ENCODE assay signal across 32 mouse cellular contexts in the genomic region with DNA sequence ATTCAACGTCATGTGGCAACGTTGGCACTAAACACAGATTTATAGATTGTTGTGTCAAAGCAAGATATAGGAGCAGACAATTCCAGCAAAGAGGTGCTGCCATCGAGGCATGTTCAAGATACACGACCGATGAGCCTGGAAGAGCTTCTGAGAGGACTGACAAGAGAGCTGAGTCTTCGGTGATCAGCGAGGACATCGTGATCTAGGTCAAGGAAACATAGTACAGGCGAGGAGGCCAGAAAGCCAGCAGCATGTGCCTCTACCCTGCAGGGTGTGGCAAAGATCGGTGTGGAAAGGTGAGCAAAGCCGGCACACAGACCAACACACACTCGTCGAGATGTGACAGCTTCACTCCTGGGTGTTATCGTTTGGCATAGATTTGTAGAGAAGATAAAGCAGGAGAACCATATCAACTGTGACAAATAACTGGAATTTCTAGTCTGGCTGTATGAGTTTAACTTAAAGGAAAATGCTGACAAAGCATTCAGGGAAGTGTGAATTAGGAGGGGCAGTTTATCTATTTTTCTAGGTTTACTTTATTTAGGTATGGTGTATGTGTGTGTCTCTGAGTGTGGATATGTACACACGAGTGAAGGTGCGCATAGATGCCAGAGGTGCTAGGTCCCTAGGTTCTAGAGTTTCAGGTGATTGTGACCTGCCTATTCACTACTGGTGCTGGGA. TPM values are rescaled to one million over a fixed set of nuclear protein-coding genes. Genes with fewer than 3 reads are reported as not detected.
DNase-seq lines count a peak whose midpoint lies in the region; ATAC-seq and TF ChIP-seq lines count a peak whose summit lies in the region.
"Had no signal": no experiment of that assay in that cellular context is flagged by ENCODE, and none has a peak within 500 bp of the region (broad histone marks: within the 10 kb centered on the region; RNA-seq: fewer than 3 reads in every experiment).

No protein-coding gene starts in this region.

- H3K9me3 ChIP-seq in liver, embryonic 12.5 days (replicated peaks), result no peaks in the 10 kb centered on the region
- H3K9me3 ChIP-seq in G1E (replicated peaks), result peaks cover 4% of the 10 kb centered on the region
- no peaks in the 10 kb centered on the region for H3K9me3 ChIP-seq in stomach, postnatal 0 days (ENCODE audit: control insufficient read depth, low read length)
- no peaks in the 10 kb centered on the region for H3K9me3 ChIP-seq in hindbrain, embryonic 11.5 days (ENCODE audit: control insufficient read depth, low read length)
- H3K9me3 ChIP-seq: heart, embryonic 13.5 days; hindbrain, embryonic 15.5 days; limb, embryonic 10.5 days; limb, embryonic 15.5 days; lung, embryonic 15.5 days; midbrain, embryonic 15.5 days; neural tube, embryonic 15.5 days; stomach, embryonic 15.5 days had no signal

- no peak for TF ChIP-seq POLR2A in liver, adult 2 months (IDR thresholded peaks at IDR 0.05; ENCODE audit: extremely low read depth, insufficient read depth, low read length)

- no peak for TF ChIP-seq EP300 in stomach, postnatal 0 days (optimal IDR thresholded peaks at IDR 0.05)

- H3K4me1 ChIP-seq in liver, adult 2 months (ENCODE audit: control insufficient read depth, insufficient read depth, low read length), result peaks cover 20% of the 10 kb centered on the region
- H3K4me1 ChIP-seq in liver, embryonic 12.5 days, result peaks cover 37% of the 10 kb centered on the region
- H3K4me1 ChIP-seq in G1E (ENCODE audit: insufficient read depth, low read depth, low read length), result peaks cover 42% of the 10 kb centered on the region
- no peaks in the 10 kb centered on the region for H3K4me1 ChIP-seq in stomach, postnatal 0 days (replicated peaks; ENCODE audit: control insufficient read depth, insufficient read depth)
- peaks cover 2% of the 10 kb centered on the region; the same call in 1 of the 2 replicates for H3K4me1 ChIP-seq in hindbrain, embryonic 11.5 days (replicated peaks; ENCODE audit: control insufficient read depth, insufficient read depth, low read length)
- H3K4me1 ChIP-seq: stomach, embryonic 15.5 days had no signal

- WGBS in liver, adult 2 months, result 75% methylated on average over 16 of the region's 16 CpGs
- 66% methylated on average over 16 of the region's 16 CpGs for whole genome bisulfite sequencing in liver, embryonic 12.5 days (ENCODE audit: insufficient replicate concordance)
- 61% methylated on average over 16 of the region's 16 CpGs for whole genome bisulfite sequencing in stomach, postnatal 0 days
- 91% methylated on average over 16 of the region's 16 CpGs for WGBS in hindbrain, embryonic 11.5 days

- no peak overlapping the region for H3K9ac ChIP-seq in liver, adult 2 months (ENCODE audit: low read depth, low read length)
- H3K9ac ChIP-seq in liver, embryonic 12.5 days, result no peak overlapping the region
- H3K9ac ChIP-seq in stomach, postnatal 0 days (ENCODE audit: low read length), result no peak overlapping the region
- no peak overlapping the region for H3K9ac ChIP-seq in hindbrain, embryonic 11.5 days (ENCODE audit: low read depth, low read length)
- H3K9ac ChIP-seq: heart, embryonic 13.5 days; hindbrain, embryonic 15.5 days; limb, embryonic 15.5 days; lung, embryonic 15.5 days; midbrain, embryonic 15.5 days; neural tube, embryonic 15.5 days; stomach, embryonic 15.5 days had no signal

- no peak for ATAC-seq in liver, embryonic 12.5 days
- ATAC-seq in G1E (ENCODE audit: extremely low read depth, insufficient number of reproducible peaks, low FRiP score, poor library complexity, severe bottlenecking), result no peak
- ATAC-seq in stomach, postnatal 0 days (ENCODE audit: low FRiP score, low TSS enrichment), result 0 out of 2 replicates have a peak, but pooled peaks have one; percentile 29
- no peak for ATAC-seq in hindbrain, embryonic 11.5 days (ENCODE audit: low FRiP score)
- ATAC-seq: forebrain, embryonic 14.5 days; inflammation-experienced regulatory T-cells, adult 6 months; midbrain, embryonic 15.5 days had no signal

- no peaks in the 10 kb centered on the region for H3K27me3 ChIP-seq in liver, adult 2 months (ENCODE audit: control insufficient read depth, insufficient read depth, low read length)
- peaks cover 10% of the 10 kb centered on the region; the same call in 1 of the 2 replicates for H3K27me3 ChIP-seq in liver, embryonic 12.5 days (replicated peaks)
- peaks cover 20% of the 10 kb centered on the region for H3K27me3 ChIP-seq in G1E (ENCODE audit: insufficient read depth, low read length)
- no peaks in the 10 kb centered on the region for H3K27me3 ChIP-seq in stomach, postnatal 0 days (ENCODE audit: control insufficient read depth, insufficient read depth, low read length)
- H3K27me3 ChIP-seq in hindbrain, embryonic 11.5 days (ENCODE audit: control insufficient read depth, insufficient read depth, low read length), result no peaks in the 10 kb centered on the region
- H3K27me3 ChIP-seq: heart, embryonic 13.5 days; hindbrain, embryonic 15.5 days; limb, embryonic 15.5 days; lung, embryonic 15.5 days; midbrain, embryonic 15.5 days; neural tube, embryonic 15.5 days; stomach, embryonic 15.5 days had no signal

- H3K4me3 ChIP-seq in liver, adult 2 months (ENCODE audit: insufficient read depth, low read depth, low read length), result no peak overlapping the region
- no peak overlapping the region for H3K4me3 ChIP-seq in liver, embryonic 12.5 days
- peak overlapping the region; percentile 43; the same call in 1 of the 2 replicates for H3K4me3 ChIP-seq in G1E (ENCODE audit: low read depth, low read length)
- H3K4me3 ChIP-seq in stomach, postnatal 0 days (ENCODE audit: low read depth, low read length), result no peak overlapping the region
- no peak overlapping the region for H3K4me3 ChIP-seq in hindbrain, embryonic 11.5 days (ENCODE audit: low read depth, low read length)
- H3K4me3 ChIP-seq: heart, adult 2 months; heart, embryonic 13.5 days; hindbrain, embryonic 15.5 days; layer of hippocampus, adult 2 months; limb, embryonic 10.5 days; limb, embryonic 15.5 days; lung, embryonic 15.5 days; midbrain, embryonic 15.5 days; neural tube, embryonic 15.5 days; stomach, embryonic 15.5 days had no signal

- no peak for TF ChIP-seq CTCF in liver, adult 2 months (IDR thresholded peaks at IDR 0.05; ENCODE audit: low read depth, low read length)
- no peak for TF ChIP-seq CTCF in G1E (IDR thresholded peaks at IDR 0.05; ENCODE audit: low read depth, low read length)
- TF ChIP-seq CTCF in stomach, postnatal 0 days (IDR thresholded peaks at IDR 0.05; ENCODE audit: low read depth), result no peak

- no peaks in the 10 kb centered on the region for H3K36me3 ChIP-seq in liver, adult 2 months (ENCODE audit: control insufficient read depth, insufficient read depth, low read length)
- no peaks in the 10 kb centered on the region for H3K36me3 ChIP-seq in liver, embryonic 12.5 days
- no peaks in the 10 kb centered on the region for H3K36me3 ChIP-seq in G1E (replicated peaks)
- H3K36me3 ChIP-seq in stomach, postnatal 0 days (ENCODE audit: control insufficient read depth, insufficient read depth, low read length), result no peaks in the 10 kb centered on the region
- no peaks in the 10 kb centered on the region for H3K36me3 ChIP-seq in hindbrain, embryonic 11.5 days (ENCODE audit: control insufficient read depth, insufficient read depth, low read length)
- H3K36me3 ChIP-seq: heart, embryonic 13.5 days; hindbrain, embryonic 15.5 days; limb, embryonic 10.5 days; limb, embryonic 15.5 days; lung, embryonic 15.5 days; stomach, embryonic 15.5 days had no signal

- no peak overlapping the region for H3K27ac ChIP-seq in liver, adult 2 months (replicated peaks; ENCODE audit: insufficient read depth, low read depth, low read length)
- no peak overlapping the region for H3K27ac ChIP-seq in liver, embryonic 12.5 days
- H3K27ac ChIP-seq in stomach, postnatal 0 days (replicated peaks), result no peak overlapping the region
- no peak overlapping the region for H3K27ac ChIP-seq in hindbrain, embryonic 11.5 days (ENCODE audit: low read depth, low read length)
- H3K27ac ChIP-seq: heart, adult 2 months; heart, embryonic 13.5 days; hindbrain, embryonic 15.5 days; layer of hippocampus, adult 2 months; limb, embryonic 10.5 days; limb, embryonic 15.5 days; lung, embryonic 15.5 days; midbrain, embryonic 15.5 days; neural tube, embryonic 15.5 days; stomach, embryonic 15.5 days had no signal

- no peak overlapping the region for H3K4me2 ChIP-seq in liver, embryonic 12.5 days
- no peak overlapping the region for H3K4me2 ChIP-seq in stomach, postnatal 0 days (replicated peaks; ENCODE audit: low read depth)
- H3K4me2 ChIP-seq in hindbrain, embryonic 11.5 days (replicated peaks; ENCODE audit: low read depth, low read length), result no peak overlapping the region
- H3K4me2 ChIP-seq: heart, embryonic 13.5 days; hindbrain, embryonic 15.5 days; limb, embryonic 15.5 days; lung, embryonic 15.5 days; midbrain, embryonic 15.5 days; neural tube, embryonic 15.5 days; stomach, embryonic 15.5 days had no signal

- no peaks in the 10 kb centered on the region for H3K79me2 ChIP-seq in liver, adult 2 months (ENCODE audit: control insufficient read depth, insufficient read depth, low read length)

- DNase-seq in liver, adult 2 months (ENCODE audit: extremely low read depth, low read depth, low spot score), result peak; percentile 22
- DNase-seq in G1E (ENCODE audit: low spot score), result no peak
- peak; percentile 34 for DNase-seq in adrenal gland, postnatal 10 days
- DNase-seq in stomach, postnatal 0 days (ENCODE audit: low spot score), result no peak
- DNase-seq in hindbrain, embryonic 11.5 days (ENCODE audit: low spot score), result no peak
- DNase-seq in layer of hippocampus, adult 9-11 months, result no peak
- DNase-seq: B cell, adult 2 months; cerebellum, adult 8-10 months; cerebellum, postnatal 25 days; gastrocnemius, postnatal 25 days; heart, adult 2 months; heart, postnatal 10 days; kidney, adult 2 months; kidney, postnatal 36 days; layer of hippocampus, postnatal 36 days; lung, postnatal 36 days; right cerebral cortex, postnatal 25 days; thymus, postnatal 14 days had no signal

RNA-seq across cellular contexts. Expression of a gene that starts 19.3 kb away (rescaled TPM):
- 7,986 and 8,406 TPM in 2 replicates for total RNA-seq in liver, adult 2 months (2014; rRNA removed)
- polyA plus RNA-seq in liver, adult 2 months (2012; rRNA removed), result 2,468 and 2,707 TPM in 2 replicates
- polyA plus RNA-seq in liver, embryonic 12.5 days (2016; fragmentation: Nextera tagmentation; extraction: Ambion mirVana), result 2,705 and 2,706 TPM in 2 replicates
- total RNA-seq in G1E (2014; fragmentation: Nextera tagmentation) (20,210 and 21,324 TPM in 2 replicates), G1E (2017) (8,565 and 9,264 TPM in 2 replicates)
- polyA plus RNA-seq in G1E (2012), result 1,062 and 1,118 TPM in 2 replicates
- 1,000 to 10,000 TPM; 6,172 to 6,732 TPM for total RNA-seq in adrenal gland, postnatal 10 days (2021)
- 2,673 and 2,818 TPM in 2 replicates for polyA plus RNA-seq in stomach, postnatal 0 days (2015; fragmentation: Nextera tagmentation; extraction: Ambion mirVana)
- polyA plus RNA-seq in hindbrain, embryonic 11.5 days (2014; fragmentation: Nextera tagmentation; extraction: Ambion mirVana), result 4,691 and 4,742 TPM in 2 replicates

RNA-seq across cellular contexts. Expression of a gene that starts 59.7 kb away (rescaled TPM):
- total RNA-seq in liver, adult 2 months (2014; rRNA removed), result 0.18 and 0.20 TPM in 2 replicates
- 0.20 and 0.60 TPM in 2 replicates for polyA plus RNA-seq in liver, adult 2 months (2012; rRNA removed)
- polyA plus RNA-seq in liver, embryonic 12.5 days (2016; fragmentation: Nextera tagmentation; extraction: Ambion mirVana), result 1.0 and 1.1 TPM in 2 replicates
- not detected in 2 replicates for total RNA-seq in G1E (2014; fragmentation: Nextera tagmentation)
- 0.35 TPM in 1 of 2 replicates, not detected in the other for total RNA-seq in G1E (2017)
- 0.08 TPM in 1 of 2 replicates, not detected in the other for polyA plus RNA-seq in G1E (2012)
- under 1 TPM in 1 of 2 experiments, not detected in 1; 0.60 TPM for total RNA-seq in adrenal gland, postnatal 10 days (2021)
- 0.72 and 1.1 TPM in 2 replicates for polyA plus RNA-seq in stomach, postnatal 0 days (2015; fragmentation: Nextera tagmentation; extraction: Ambion mirVana)
- 0.28 and 0.48 TPM in 2 replicates for polyA plus RNA-seq in hindbrain, embryonic 11.5 days (2014; fragmentation: Nextera tagmentation; extraction: Ambion mirVana)
- total RNA-seq: gastrocnemius, adult 18-20 months; gastrocnemius, postnatal 25 days; heart, adult 2 months; heart, postnatal 10 days; megakaryocyte-erythroid progenitor cell, adult 5-6 weeks had no signal
- polyA plus RNA-seq: heart, adult 2 months had no signal

Comparison
In these comparisons a context has a peak if more than half of its experiments do, and no peak if none do; other contexts are left out.
1. DNase-seq: peak in liver, adult 2 months (single experiment) and adrenal gland, postnatal 10 days (single experiment); none in G1E (single experiment), stomach, postnatal 0 days (single experiment), hindbrain, embryonic 11.5 days (single experiment) and layer of hippocampus, adult 9-11 months (single experiment).